Mouse (Mus musculus): ENCODE measurements around the gene Pcbp1.

The Pcbp1 gene

DNA sequence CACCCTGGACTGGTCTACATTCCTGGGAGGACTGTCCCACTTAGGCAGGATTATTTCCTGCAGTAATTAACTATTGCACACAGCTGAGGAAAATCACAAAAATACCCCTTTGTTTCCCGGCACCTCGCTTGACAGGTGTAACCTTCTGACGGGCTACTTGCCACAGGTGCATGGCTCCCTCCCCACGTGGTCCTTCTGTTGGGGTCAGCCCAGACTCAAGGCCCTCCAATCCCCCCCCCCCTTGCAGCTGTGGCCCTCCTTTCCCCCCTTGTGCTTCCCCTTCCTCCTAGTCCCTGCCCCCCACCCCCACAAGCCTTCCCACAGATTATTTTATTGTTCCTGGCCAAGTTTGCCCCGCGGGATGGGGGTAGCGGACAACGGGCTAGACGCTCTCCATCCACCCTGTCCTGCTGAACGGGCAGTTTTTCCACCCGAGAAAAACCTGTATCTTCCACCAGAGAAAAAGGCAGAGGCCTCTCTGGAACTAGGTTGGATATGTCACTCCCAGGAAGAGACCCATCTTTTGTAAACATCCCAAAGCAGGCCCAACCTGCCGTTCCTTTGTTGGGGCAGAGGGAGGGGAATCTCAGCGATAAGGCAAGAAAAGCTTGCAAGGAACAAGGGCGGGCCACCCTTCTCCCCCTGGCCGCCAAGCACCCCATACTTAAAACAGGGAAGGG, 2.2 kb downstream of the Pcbp1 start:
- in situ Hi-C loops (cut with MboI, MseI), result no loop called here

DNA sequence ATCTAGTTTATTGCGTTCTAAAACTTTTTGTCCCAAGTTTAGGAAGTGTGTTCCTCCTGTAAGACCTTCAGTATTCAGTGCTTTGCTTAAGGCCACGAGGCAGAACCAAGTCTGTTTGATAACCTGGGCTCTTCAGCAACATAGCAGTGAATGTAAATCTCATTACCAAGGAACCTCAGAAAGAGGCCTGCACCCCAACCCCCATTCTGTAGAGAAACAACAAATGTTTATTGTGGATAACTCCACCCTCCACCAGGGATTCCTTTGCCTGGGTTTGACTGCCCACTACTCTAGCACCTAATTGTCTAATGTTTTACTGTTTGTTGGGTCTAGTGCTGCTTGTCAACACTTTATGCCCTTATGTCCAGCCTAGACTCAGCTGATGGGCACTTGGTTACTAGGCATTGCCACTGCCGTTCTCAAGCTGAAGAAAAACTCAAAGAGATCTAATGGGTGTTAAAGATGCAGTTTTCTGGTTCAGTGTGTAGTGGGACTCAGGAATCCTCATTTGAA, 2.8 kb downstream of the Pcbp1 start:
- in situ Hi-C loops (cut with MboI, MseI), result no loop called here

DNA sequence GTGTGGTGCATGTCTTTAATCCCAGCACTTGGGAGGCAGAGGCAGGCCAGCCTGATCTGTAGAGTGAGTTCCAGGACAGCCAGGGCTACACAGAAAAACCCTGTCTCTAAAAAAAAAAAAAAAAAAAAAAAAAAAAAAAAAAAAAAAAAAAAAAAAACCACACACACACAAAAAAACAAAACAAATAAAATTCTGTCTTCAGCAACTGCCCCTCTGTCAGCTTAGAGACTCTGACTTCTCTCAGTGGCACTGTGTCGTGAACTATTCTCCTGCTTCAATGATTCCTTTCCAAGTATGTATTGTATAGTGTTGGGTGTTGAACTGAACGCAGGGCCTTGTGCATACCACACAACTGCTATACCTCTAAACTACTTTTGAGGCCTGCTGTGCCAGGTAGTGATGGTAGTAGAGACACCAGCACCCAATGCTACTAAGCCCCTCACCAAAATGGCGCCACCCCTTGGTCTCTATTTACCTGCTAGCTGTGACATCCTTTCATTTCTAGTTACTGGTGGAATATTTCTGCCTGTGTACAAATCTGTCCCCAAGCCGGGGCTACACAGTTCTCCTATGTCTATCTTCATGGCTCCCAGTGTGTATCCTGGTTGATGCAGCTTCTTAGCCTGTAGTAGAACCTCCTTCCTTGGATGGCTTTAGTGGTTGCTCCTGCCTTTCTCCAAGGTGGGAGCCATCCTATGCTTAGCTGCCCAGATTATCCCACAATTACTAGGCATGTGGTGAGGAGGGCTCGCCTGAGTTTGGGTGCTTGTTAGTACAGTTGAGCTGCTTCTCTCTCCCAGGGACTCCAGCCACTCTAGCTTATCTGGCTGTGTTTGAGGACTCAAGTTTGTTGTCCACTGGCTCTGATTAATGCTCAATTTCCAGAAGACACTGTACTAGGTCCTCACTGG, 3.9 kb downstream of the Pcbp1 start:
- in situ Hi-C loops (cut with MboI, MseI), result no loop called here

GRCm38 (mm10) chr6:86519767-86520345, 6.3 kb downstream of the Pcbp1 start:
- in situ Hi-C loops (cut with MboI, MseI), result no loop called here

- in situ Hi-C loops (cut with MboI, MseI), result no loop called here
Measured at GRCm38 (mm10) chr6:86516021-86516420, 10.1 kb downstream of the Pcbp1 start.

DNA sequence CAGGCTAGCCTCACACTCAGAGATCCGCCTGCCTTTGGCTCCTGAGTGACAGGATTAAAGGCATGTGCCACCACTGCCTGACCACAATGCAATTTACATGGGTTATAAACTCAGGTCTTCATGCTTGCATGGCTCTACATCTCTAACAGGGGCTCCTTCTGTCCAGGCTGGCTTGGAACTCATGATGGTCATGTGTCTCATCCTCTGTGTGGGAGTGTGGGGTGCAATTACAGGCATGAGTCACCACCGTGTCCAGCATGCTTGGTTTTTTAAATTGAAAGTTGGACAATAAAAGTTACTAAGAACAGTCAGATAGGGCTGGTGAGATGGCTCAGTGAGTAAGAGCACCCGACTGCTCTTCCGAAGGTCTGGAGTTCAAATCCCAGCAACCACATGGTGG, 12.8 kb downstream of the Pcbp1 start:
- in situ Hi-C loops (cut with MboI, MseI), result loop anchor here (5.0 kb wide), 1 partner anchor 36 kb away; no protein-coding TSS in a partner anchor

- in situ Hi-C loops (cut with MboI, MseI), result loop anchor here (5.0 kb wide), 1 partner anchor 34 kb away; no protein-coding TSS in a partner anchor
Measured at GRCm38 (mm10) chr6:86510979-86511378, 15.1 kb downstream of the Pcbp1 start.

DNA sequence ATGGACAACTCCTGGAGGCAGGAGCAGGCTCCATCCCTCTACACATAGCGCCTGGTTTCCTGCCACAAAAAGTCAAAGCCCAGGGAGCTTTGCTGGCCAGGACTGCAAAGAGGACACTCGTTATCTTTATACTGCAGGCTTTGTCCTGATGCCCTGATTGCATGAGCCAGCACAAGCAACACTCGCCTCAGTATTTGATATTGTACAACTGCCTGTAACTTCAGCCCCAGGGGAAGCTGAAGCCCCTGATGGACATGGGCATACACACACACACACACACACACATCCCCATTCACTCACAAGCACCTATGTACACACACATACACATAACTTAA, 16.3 kb downstream of the Pcbp1 start:
- in situ Hi-C loops (cut with MboI, MseI), result loop anchor here (5.0 kb wide), 1 partner anchor 33 kb away; no protein-coding TSS in a partner anchor

DNA sequence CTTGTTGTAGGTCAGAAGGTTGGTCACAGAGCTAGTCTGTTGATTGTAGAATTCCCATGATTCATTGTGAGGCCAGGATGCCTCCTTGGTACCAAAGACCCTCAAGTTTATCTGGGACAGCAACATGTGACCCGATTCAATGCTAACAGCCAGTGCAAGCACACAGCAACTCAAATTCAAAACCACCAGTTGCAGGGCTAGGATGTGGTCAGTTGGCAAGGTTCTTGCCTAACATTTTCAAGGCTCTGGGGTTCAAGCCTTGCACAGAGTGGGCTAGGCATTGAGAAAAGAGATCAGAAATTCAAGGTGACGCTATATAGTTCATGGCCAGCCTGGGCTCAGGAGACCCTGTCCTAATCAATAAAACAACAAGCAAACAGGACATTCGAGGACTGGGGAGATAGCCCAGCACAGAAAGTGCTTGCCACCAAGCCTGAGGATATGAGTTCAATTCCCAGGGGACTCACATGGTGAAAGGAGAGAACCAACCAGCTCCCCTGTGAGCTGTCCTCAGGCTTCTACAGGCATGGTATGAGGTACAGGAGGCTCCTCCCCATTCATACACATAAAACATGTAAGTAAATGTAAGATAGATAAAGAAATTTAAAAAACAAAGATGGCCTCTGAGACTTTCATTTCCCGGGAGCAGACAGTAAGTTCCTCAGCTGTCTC, 16.8 kb downstream of the Pcbp1 start:
- in situ Hi-C loops (cut with MboI, MseI), result no loop called here

GRCm38 (mm10) chr6:86508736-86509135, 17.4 kb downstream of the Pcbp1 start:
- in situ Hi-C loops (cut with MboI, MseI), result no loop called here

DNA sequence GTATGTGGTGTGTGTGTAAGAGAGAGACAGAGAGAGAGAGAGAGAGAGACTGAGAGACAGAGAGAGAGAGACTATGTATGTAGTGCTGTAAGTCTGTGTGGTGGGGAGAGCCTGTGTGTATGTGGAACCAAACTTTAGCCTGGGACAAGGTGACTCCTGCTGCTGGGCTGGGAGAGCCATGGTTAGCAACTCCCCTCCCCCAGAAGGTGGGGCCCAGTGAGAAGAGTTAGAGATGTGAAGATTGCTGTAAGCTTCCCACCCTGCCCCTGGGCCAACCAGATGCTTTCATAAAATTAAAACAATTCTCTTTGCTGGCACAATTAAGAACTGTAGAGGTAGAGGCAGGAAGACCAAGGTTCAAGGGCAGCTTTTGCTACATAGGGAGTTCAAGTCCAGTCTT, 19.0 kb downstream of the Pcbp1 start:
- in situ Hi-C loops (cut with MboI, MseI), result no loop called here

DNA sequence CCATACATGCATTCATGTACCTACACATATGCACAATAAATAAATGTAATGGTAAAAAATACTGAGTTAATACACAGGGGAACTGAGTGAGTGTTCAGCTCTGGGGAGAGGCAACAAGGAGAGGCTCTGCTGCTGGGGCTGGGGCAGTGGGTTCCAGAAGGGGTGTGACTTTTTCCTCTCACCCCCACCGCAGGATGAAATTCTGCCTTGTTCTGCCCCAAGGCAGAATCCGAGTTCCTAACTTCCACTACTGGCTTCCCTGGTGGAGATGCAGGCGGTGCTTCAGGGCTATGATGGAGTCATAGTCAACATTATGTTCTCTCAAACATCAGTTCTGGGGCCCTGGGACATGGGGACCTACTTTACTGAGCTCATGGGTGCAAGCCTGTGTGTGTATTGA, 19.8 kb downstream of the Pcbp1 start:
- in situ Hi-C loops (cut with MboI, MseI), result no loop called here

GRCm38 (mm10) chr6:86505671-86506070, 20.4 kb downstream of the Pcbp1 start:
- in situ Hi-C loops (cut with MboI, MseI), result no loop called here

DNA sequence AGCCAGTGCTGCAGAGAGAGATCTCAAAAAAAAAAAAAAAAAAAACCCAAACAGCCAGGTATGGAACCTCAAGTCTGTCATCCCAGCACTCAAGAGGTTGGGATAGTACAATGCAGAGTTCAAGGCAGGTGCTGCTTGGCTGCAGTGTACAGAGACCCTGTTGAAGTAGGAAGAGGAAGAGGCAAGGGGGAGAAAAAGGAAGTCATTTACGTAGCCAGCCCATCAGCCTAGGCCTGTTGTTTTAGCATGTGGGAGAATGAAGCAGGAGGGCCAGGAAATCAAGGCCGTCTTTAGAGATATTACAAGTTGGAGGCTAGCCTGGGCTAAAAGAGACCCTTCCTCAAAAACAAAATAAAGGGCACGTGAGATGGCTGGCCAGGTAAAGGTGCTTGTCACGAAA, 22.6 kb downstream of the Pcbp1 start:
- in situ Hi-C loops (cut with MboI, MseI), result no loop called here

GRCm38 (mm10) chr6:86499571-86500109, 26.5 kb downstream of the Pcbp1 start:
- in situ Hi-C loops (cut with MboI, MseI), result no loop called here

DNA sequence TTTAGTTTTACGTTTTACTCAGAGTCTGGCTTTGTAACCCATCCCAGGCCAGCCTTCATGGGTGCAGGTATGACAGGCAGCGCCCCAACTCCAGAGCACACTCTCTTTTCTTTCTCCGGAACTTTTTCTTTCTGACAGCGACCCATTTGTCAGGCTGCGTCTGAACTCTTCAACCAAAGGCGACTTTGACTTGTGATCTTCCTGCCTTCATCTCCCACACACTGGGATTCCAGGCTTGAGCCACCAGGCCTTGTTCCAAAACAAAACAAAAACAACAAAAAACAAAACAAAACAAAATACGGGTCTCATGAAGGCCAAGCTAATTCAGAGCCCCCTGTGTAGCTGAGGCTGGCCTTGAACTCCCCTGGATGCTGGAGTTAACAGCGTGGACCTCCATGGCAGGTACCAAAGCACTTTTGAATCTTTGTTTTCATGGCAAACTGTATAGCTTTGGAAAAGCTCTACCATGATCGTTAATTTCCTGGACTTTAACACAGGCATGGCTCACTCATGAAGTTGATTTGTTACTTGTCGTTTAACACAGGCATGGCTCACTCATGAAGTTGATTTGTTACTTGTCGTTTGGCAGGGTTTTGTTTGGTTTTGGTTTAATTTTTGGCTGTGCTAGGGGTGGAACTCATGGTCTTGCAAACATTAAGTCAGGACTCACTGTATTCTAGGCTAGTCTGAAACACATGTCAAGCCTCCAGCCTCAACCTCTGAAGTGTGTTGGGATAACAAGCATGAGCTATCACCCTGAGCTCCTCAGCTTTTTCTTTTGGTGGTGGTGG, 28.0 kb downstream of the Pcbp1 start:
- in situ Hi-C loops (cut with MboI, MseI), result no loop called here

GRCm38 (mm10) chr6:86497071-86497815, 28.9 kb downstream of the Pcbp1 start:
- in situ Hi-C loops (cut with MboI, MseI), result no loop called here

GRCm38 (mm10) chr6:86496585-86496984, 29.5 kb downstream of the Pcbp1 start:
- in situ Hi-C loops (cut with MboI, MseI), result no loop called here

DNA sequence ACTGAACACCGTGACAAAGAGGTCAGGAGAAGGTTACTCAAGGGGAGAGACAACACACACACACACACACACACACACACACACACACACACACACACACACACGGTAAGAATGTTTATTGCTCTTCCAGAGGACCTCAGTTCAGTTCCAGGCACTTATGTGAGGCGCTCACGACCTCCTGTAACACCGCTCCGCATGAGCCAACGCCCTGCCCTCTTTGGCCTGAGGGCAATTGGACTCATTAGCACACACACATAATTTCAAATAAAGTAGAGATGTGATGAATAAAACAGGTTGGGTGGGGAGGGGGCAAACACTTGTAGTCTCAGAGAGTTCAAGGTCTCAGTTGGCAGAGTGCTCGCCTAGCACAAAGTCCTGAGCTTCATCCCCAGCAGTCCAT, 30.0 kb downstream of the Pcbp1 start:
- in situ Hi-C loops (cut with MboI, MseI), result no loop called here

GRCm38 (mm10) chr6:86495661-86496060, 30.5 kb downstream of the Pcbp1 start:
- in situ Hi-C loops (cut with MboI, MseI), result no loop called here
